Mouse (Mus musculus) intestine, postnatal 0 days (tissue): ENCODE measurements around the gene 4930572O03Rik. TPM values are rescaled to one million over a fixed set of nuclear protein-coding genes. Genes with fewer than 3 reads are reported as not detected.
"Not testable (repeated sequence)": the region's sequence is repeated elsewhere in the genome, so short reads cannot be mapped to it uniquely, and the experiment has no call there.

ENCODE experiments used
- ATAC-seq: fragments of 200-750 bp; cut with Nextera tagmentation; 2 replicates; pipeline ENCODE4 v1.8.0; 2017; ENCODE audit warnings: mild to moderate bottlenecking, moderate TSS enrichment, moderate library complexity
- H3K27ac ChIP-seq: fragments of 300-500 bp; sonication (generic); 2 replicates; pipeline ENCODE4 v1.5.1; 2014; ENCODE audit warnings: mild to moderate bottlenecking, low read depth, low read length, moderate library complexity
- H3K27me3 ChIP-seq: fragments of 300-500 bp; sonication (generic); replicated peaks from 2 replicates; pipeline ENCODE4 v1.6.1; 2014; ENCODE audit warnings: low read length, mixed read lengths; ENCODE audit not compliant: control insufficient read depth, insufficient read depth
- H3K36me3 ChIP-seq: fragments of 300-500 bp; sonication (generic); 2 replicates; pipeline ENCODE4 v1.6.1; 2014; ENCODE audit warnings: mild to moderate bottlenecking, moderate library complexity; ENCODE audit not compliant: control insufficient read depth, insufficient read depth
- H3K4me1 ChIP-seq: fragments of 300-500 bp; sonication (generic); replicated peaks from 2 replicates; pipeline ENCODE4 v1.6.1; 2014; ENCODE audit warnings: antibody characterized with exemption, low read length, mixed read lengths; ENCODE audit not compliant: control insufficient read depth, insufficient read depth
- H3K4me2 ChIP-seq: fragments of 300-500 bp; sonication (generic); replicated peaks from 2 replicates; pipeline ENCODE4 v1.6.1; 2014; ENCODE audit warnings: low read depth, mild to moderate bottlenecking, moderate library complexity
- H3K4me3 ChIP-seq: fragments of 300-500 bp; sonication (generic); 2 replicates; pipeline ENCODE4 v1.5.1; 2014; ENCODE audit warnings: low read depth, low read length
- H3K9ac ChIP-seq: fragments of 300-500 bp; sonication (generic); 2 replicates; pipeline ENCODE4 v1.6.1; 2014; ENCODE audit warnings: mild to moderate bottlenecking, low read depth, low read length
- H3K9me3 ChIP-seq: fragments of 300-500 bp; sonication (generic); 2 replicates; pipeline ENCODE4 v1.6.1; 2016; ENCODE audit warnings: mixed run types; ENCODE audit not compliant: control insufficient read depth
- CTCF ChIP-seq: sonication (generic); IDR thresholded peaks from 2 replicates; pipeline ENCODE4 v1.5.1; 2016; ENCODE audit warnings: low read depth, mild to moderate bottlenecking, control low read depth, antibody characterized with exemption, moderate library complexity
- WGBS: fragments of 180-500 bp; shearing (Covaris S2); extraction: QIAGEN DNeasy Blood & Tissue Kit; methylation state at CpG from one replicate; pipeline ENCODE4 v1.1.7; 2014; 5-methylcytosine and 5-hydroxymethylcytosine counted together
- polyA plus RNA-seq: library from polyadenylated mRNA; unstranded; fragments of >200 nt; fragmentation: Nextera tagmentation; extraction: Ambion mirVana; gene quantifications from 2 replicates; pipeline ENCODE4 v1.2.1, GENCODE M21; 2015

Gene 4930572O03Rik
- polyA plus RNA-seq, 1 experiment from 2014 or later: not detected

- not testable (repeated sequence) for ATAC-seq, H3K36me3 ChIP-seq, H3K9ac ChIP-seq, H3K9me3 ChIP-seq, H3K27ac ChIP-seq, H3K4me3 ChIP-seq, H3K27me3 ChIP-seq, H3K4me2 ChIP-seq, H3K4me1 ChIP-seq
- peak; percentile 51 for TF ChIP-seq CTCF
- WGBS: 1% methylated on average over 1 of the region's 1 CpGs
Observed at GRCm38 (mm10) chr5:15610695-15611094, 46.2 kb downstream of the 4930572O03Rik start.

DNA sequence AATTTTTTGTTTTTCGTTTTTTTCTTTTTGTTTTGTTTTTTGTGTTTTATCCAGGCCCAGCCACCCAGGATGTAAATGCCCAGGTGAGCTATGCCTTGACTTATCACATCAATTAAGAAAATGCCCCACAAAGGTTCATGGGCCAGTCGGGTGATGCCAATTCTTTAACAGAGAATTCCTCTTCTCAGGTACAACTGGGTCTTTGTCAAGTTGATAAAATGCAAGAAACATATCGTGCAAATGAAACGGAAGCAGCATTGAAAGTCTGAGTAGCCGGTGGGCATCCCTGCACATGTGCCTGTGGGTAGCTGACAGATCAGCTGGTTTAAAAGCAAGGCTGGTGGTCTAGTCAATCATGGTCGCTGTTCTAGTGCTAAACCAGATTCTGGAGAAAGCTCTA lies 50.2 kb downstream of the 4930572O03Rik start:
- not testable (repeated sequence) for H3K27ac ChIP-seq, H3K9ac ChIP-seq, H3K4me1 ChIP-seq, H3K36me3 ChIP-seq, H3K4me3 ChIP-seq, H3K27me3 ChIP-seq, H3K4me2 ChIP-seq, H3K9me3 ChIP-seq
- WGBS: 70% methylated on average over 5 of the region's 6 CpGs
- peak; percentile 61 for ATAC-seq

DNA sequence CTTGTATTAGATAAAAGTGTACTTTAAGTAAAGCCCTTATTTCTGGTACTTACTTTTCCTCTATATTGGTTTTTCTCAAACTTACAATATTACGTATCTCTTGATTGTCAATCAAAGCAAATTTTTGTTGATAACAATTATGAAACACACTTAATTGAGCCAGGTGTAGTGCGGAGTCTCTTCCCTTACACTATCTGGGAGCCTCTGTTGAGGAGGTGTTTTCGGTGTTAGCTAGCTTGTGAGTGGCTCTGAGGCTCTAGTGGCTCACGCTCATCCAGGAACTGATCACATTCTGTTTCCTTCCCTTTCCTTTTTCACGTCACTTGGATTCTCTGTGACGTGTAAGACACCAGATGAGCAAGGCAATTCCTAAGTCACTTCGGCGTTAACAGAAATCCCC lies 53.3 kb downstream of the 4930572O03Rik start:
- 68% methylated on average over 8 of the region's 8 CpGs for WGBS
- H3K36me3 ChIP-seq, H3K27ac ChIP-seq, ATAC-seq, H3K9ac ChIP-seq, H3K4me1 ChIP-seq, H3K9me3 ChIP-seq, H3K4me2 ChIP-seq, H3K27me3 ChIP-seq, H3K4me3 ChIP-seq: not testable (repeated sequence)

DNA sequence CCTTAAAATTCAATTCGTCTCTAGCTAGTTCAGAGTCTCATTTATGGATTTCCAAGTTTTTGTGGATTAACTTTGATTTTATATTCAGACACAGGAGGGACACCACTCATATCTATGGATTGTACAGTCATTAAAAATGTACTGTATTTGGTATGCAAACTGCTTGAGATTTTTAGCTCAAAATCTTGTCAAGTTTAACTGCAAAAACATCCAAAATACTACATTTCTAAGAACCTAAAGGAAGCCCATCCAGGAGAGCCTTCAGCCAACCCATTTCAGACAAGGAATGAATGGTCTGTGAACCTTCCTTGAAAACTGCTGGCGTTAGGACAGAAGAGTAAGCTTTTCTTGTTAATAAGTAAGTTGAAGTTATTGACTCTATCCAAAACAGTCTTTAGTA lies 53.9 kb downstream of the 4930572O03Rik start:
- H3K4me1 ChIP-seq, ATAC-seq, H3K4me3 ChIP-seq, H3K27me3 ChIP-seq, H3K27ac ChIP-seq, H3K9me3 ChIP-seq, H3K9ac ChIP-seq, H3K36me3 ChIP-seq, H3K4me2 ChIP-seq: not testable (repeated sequence)
- 52% methylated on average over 2 of the region's 2 CpGs for WGBS

DNA sequence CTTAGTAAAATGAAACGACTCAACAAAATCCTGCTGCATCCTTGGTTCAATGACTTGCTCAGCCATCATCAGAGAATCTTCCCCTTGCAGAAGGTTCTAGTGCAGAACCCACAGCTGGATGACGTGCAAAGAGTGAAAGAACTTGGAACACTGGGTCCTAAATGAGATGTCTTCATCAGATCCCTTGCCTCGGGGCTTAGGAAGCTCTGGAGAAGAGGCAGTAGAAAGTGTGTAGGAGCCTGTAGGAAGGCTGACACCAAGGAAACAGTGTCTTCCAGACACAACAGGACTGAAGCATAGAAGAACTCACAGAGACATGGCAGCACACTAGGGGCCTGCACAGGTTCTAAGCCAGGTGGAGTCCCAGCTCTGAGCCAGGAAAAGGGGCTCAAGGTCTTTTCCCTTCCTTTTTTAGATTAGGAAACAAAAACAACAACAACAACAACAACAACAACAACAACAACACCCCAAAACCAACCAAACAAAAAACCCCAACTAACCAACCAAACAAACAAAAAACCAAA lies 54.4 kb downstream of the 4930572O03Rik start:
- 59% methylated on average over 3 of the region's 3 CpGs for whole genome bisulfite sequencing
- H3K9me3 ChIP-seq, H3K4me1 ChIP-seq, H3K27me3 ChIP-seq, H3K4me3 ChIP-seq, H3K27ac ChIP-seq, ATAC-seq, H3K4me2 ChIP-seq, H3K36me3 ChIP-seq, H3K9ac ChIP-seq: not testable (repeated sequence)

Other genes starting within 250 kb of the 4930572O03Rik start
- gene Gm21149, start 180.5 kb downstream of the 4930572O03Rik start, polyA plus RNA-seq: not detected in 2 replicates
- gene Gm21190, start 127.8 kb downstream of the 4930572O03Rik start, polyA plus RNA-seq: not detected in 2 replicates
- gene Gm21083, start 79.7 kb downstream of the 4930572O03Rik start, polyA plus RNA-seq: not detected in 2 replicates
- gene Speer4d, start 38.0 kb downstream of the 4930572O03Rik start, polyA plus RNA-seq: not detected in 2 replicates
- not detected in 2 replicates for gene Speer4c, start 57.2 kb upstream of the 4930572O03Rik start, polyA plus RNA-seq